Mouse (Mus musculus) cerebellum, adult 2 months (tissue): ENCODE results near the gene Psme1.

Source experiments
- CTCF ChIP-seq: fragments of 200-500 bp; IDR thresholded peaks from 2 replicates; pipeline ENCODE4 v1.5.1; 2011; ENCODE audit warnings: low read depth, mild to moderate bottlenecking, control low read depth, low read length, moderate library complexity, borderline replicate concordance; ENCODE audit not compliant: insufficient read depth
- POLR2A ChIP-seq: fragments of 200-500 bp; IDR thresholded peaks from 2 replicates; pipeline ENCODE4 v1.6.1; 2011; ENCODE audit warnings: low read length, control low read depth, borderline replicate concordance; ENCODE audit not compliant: insufficient read depth

- TF ChIP-seq POLR2A, result no peak
- no peak for TF ChIP-seq CTCF
Measured at GRCm38 (mm10) chr14:55561860-55562259, 16.1 kb upstream of the Psme1 start.
